Mouse (Mus musculus) MEL (cell line): ENCODE measurements around the gene Urod. TPM values are rescaled to one million over a fixed set of nuclear protein-coding genes. Genes with fewer than 3 reads are reported as not detected.

ENCODE experiments used
- DNase-seq: peaks from one replicate; pipeline ENCODE4 v3.0.0; 2011; ENCODE audit warnings: low read depth, low spot score
- H3K27ac ChIP-seq: 2 replicates; pipeline ENCODE4 v1.5.1; 2012; ENCODE audit warnings: low read depth, mild to moderate bottlenecking, control low read depth, low read length, moderate library complexity; ENCODE audit not compliant: control insufficient read depth
- H3K27me3 ChIP-seq, 2 experiments: fragments of 150-350 bp in 1 of 2; sonication (generic) in 1 of 2; 2 replicates each; pipeline ENCODE4 v1.6.1; 2012; ENCODE audit warnings: low read length in 2 of 2, mild to moderate bottlenecking in 2 of 2, improper control_type of control experiment in 1 of 2, moderate library complexity in 1 of 2; ENCODE audit not compliant: insufficient read depth in 2 of 2, control insufficient read depth in 1 of 2
- H3K36me3 ChIP-seq, 2 experiments: 2 replicates each; pipeline ENCODE4 v1.6.1; 2012 to 2014; ENCODE audit warnings: low read length in 2 of 2, improper control_type of control experiment in 1 of 2, inconsistent platforms in 1 of 2, mild to moderate bottlenecking in 1 of 2; ENCODE audit not compliant: insufficient read depth in 2 of 2, control insufficient read depth in 1 of 2
- H3K4me1 ChIP-seq, 2 experiments: fragments of 150-350 bp in 1 of 2; sonication (generic) in 1 of 2; 2 replicates each; pipeline ENCODE4 v1.6.1; 2012; ENCODE audit warnings: low read length in 2 of 2, improper control_type of control experiment in 1 of 2, mild to moderate bottlenecking in 1 of 2; ENCODE audit not compliant: insufficient read depth in 2 of 2, control insufficient read depth in 1 of 2
- H3K4me3 ChIP-seq, 2 experiments: fragments of 150-350 bp in 1 of 2; sonication (generic) in 1 of 2; 2 replicates each; pipeline ENCODE4 v1.5.1; 2012; ENCODE audit warnings: low read depth in 2 of 2, low read length in 2 of 2, mild to moderate bottlenecking in 2 of 2, moderate library complexity in 2 of 2, control low read depth in 1 of 2, improper control_type of control experiment in 1 of 2; ENCODE audit not compliant: control insufficient read depth in 1 of 2, insufficient read depth in 1 of 2
- H3K79me2 ChIP-seq: 2 replicates; pipeline ENCODE4 v1.6.1; 2012; ENCODE audit warnings: mild to moderate bottlenecking, low read length, moderate library complexity; ENCODE audit not compliant: control insufficient read depth, poor library complexity, insufficient read depth
- H3K9ac ChIP-seq: 2 replicates; pipeline ENCODE4 v1.6.1; 2012; ENCODE audit warnings: low read depth, mild to moderate bottlenecking, control low read depth, low read length, moderate library complexity; ENCODE audit not compliant: control insufficient read depth, poor library complexity, severe bottlenecking
- H3K9me3 ChIP-seq: fragments of 150-350 bp; sonication (generic); replicated peaks from 2 replicates; pipeline ENCODE4 v1.6.1; 2012; ENCODE audit warnings: mild to moderate bottlenecking, low read length, improper control_type of control experiment, moderate library complexity; ENCODE audit not compliant: insufficient read depth
- BHLHE40 ChIP-seq: IDR thresholded peaks from 2 replicates; pipeline ENCODE4 v1.6.1; 2012; ENCODE audit warnings: low read depth, mild to moderate bottlenecking, inconsistent platforms, low read length, improper control_type of control experiment, borderline replicate concordance
- CTCF ChIP-seq, 3 experiments: IDR thresholded peaks in 2 of 3; conservative IDR thresholded peaks in 1 of 3; 2 replicates each; pipeline ENCODE4 v1.5.1; 2011 to 2012; ENCODE audit warnings: low read length in 3 of 3, low read depth in 2 of 3, mild to moderate bottlenecking in 2 of 3, improper control_type of control experiment in 1 of 3, inconsistent platforms in 1 of 3, mixed read lengths in 1 of 3, moderate library complexity in 1 of 3; ENCODE audit not compliant: control insufficient read depth in 1 of 3, insufficient read depth in 1 of 3, poor library complexity in 1 of 3, severe bottlenecking in 1 of 3
- ETS1 ChIP-seq: IDR thresholded peaks from 2 replicates; pipeline ENCODE4 v1.6.1; 2012; ENCODE audit warnings: low read depth, mild to moderate bottlenecking, inconsistent platforms, low read length, improper control_type of control experiment, moderate library complexity
- GATA1 ChIP-seq: IDR thresholded peaks from 2 replicates; pipeline ENCODE4 v1.6.1; 2011; ENCODE audit warnings: low read depth, low read length, improper control_type of control experiment
- HCFC1 ChIP-seq: IDR thresholded peaks from 2 replicates; pipeline ENCODE4 v1.6.1; 2012; ENCODE audit warnings: low read depth, mild to moderate bottlenecking, inconsistent platforms, low read length, improper control_type of control experiment, moderate library complexity
- JUND ChIP-seq: IDR thresholded peaks from 2 replicates; pipeline ENCODE4 v1.6.1; 2011; ENCODE audit warnings: low read depth, mild to moderate bottlenecking, improper control_type of control experiment, low read length
- KAT2A ChIP-seq: conservative IDR thresholded peaks from 2 replicates; pipeline ENCODE4 v1.6.1; 2012; ENCODE audit warnings: low read depth, low read length, improper control_type of control experiment, inconsistent platforms
- MAFK ChIP-seq: IDR thresholded peaks from 2 replicates; pipeline ENCODE4 v1.6.1; 2011; ENCODE audit warnings: low read depth, mild to moderate bottlenecking, low read length, improper control_type of control experiment, borderline replicate concordance
- MAX ChIP-seq: IDR thresholded peaks from 2 replicates; pipeline ENCODE4 v1.6.1; 2011; ENCODE audit warnings: low read length, improper control_type of control experiment
- MAZ ChIP-seq: IDR thresholded peaks from 2 replicates; pipeline ENCODE4 v1.6.1; 2012; ENCODE audit warnings: low read depth, mild to moderate bottlenecking, inconsistent platforms, low read length, improper control_type of control experiment
- MXI1 ChIP-seq: IDR thresholded peaks from 2 replicates; pipeline ENCODE4 v1.6.1; 2011; ENCODE audit warnings: mild to moderate bottlenecking, low read depth, low read length, improper control_type of control experiment
- MYC ChIP-seq: IDR thresholded peaks from 2 replicates; pipeline ENCODE4 v1.6.1; 2011; ENCODE audit warnings: low read depth, mild to moderate bottlenecking, low read length, improper control_type of control experiment, moderate library complexity
- NELFE ChIP-seq: IDR thresholded peaks from 2 replicates; pipeline ENCODE4 v1.6.1; 2011; ENCODE audit warnings: low read depth, low read length, improper control_type of control experiment
- POLR2A ChIP-seq, 2 experiments: IDR thresholded peaks; 2 replicates each; pipeline ENCODE4 v1.6.1; 2011 to 2012; ENCODE audit warnings: low read length in 2 of 2, mild to moderate bottlenecking in 2 of 2, control low read depth in 1 of 2, improper control_type of control experiment in 1 of 2, low read depth in 1 of 2, moderate library complexity in 1 of 2; ENCODE audit not compliant: control insufficient read depth in 1 of 2, insufficient read depth in 1 of 2, poor library complexity in 1 of 2
- POLR2AphosphoS5 ChIP-seq: IDR thresholded peaks from 2 replicates; pipeline ENCODE4 v1.6.1; 2012; ENCODE audit warnings: low read depth, borderline replicate concordance, mild to moderate bottlenecking, inconsistent platforms, low read length, moderate library complexity, mixed read lengths
- RAD21 ChIP-seq: IDR thresholded peaks from 2 replicates; pipeline ENCODE4 v1.6.1; 2011; ENCODE audit warnings: mild to moderate bottlenecking, low read depth, low read length, improper control_type of control experiment
- RCOR1 ChIP-seq: IDR thresholded peaks from 2 replicates; pipeline ENCODE4 v1.6.1; 2012; ENCODE audit warnings: low read depth, mild to moderate bottlenecking, inconsistent platforms, low read length, improper control_type of control experiment
- SIN3A ChIP-seq: IDR thresholded peaks from 2 replicates; pipeline ENCODE4 v1.6.1; 2012; ENCODE audit warnings: low read length, improper control_type of control experiment, inconsistent platforms
- SMC3 ChIP-seq: IDR thresholded peaks from 2 replicates; pipeline ENCODE4 v1.6.1; 2011; ENCODE audit warnings: low read depth, low read length, improper control_type of control experiment
- UBTF ChIP-seq: IDR thresholded peaks from 2 replicates; pipeline ENCODE4 v1.6.1; 2012; ENCODE audit warnings: low read depth, mild to moderate bottlenecking, inconsistent platforms, low read length, improper control_type of control experiment, moderate library complexity, borderline replicate concordance; ENCODE audit not compliant: insufficient read depth
- USF1 ChIP-seq: IDR thresholded peaks from 2 replicates; pipeline ENCODE4 v1.6.1; 2014; ENCODE audit warnings: low read depth, mild to moderate bottlenecking, inconsistent platforms, low read length, improper control_type of control experiment, moderate library complexity
- ZC3H11A ChIP-seq: IDR thresholded peaks from 2 replicates; pipeline ENCODE4 v1.6.1; 2012; ENCODE audit warnings: low read depth, mild to moderate bottlenecking, inconsistent platforms, low read length, improper control_type of control experiment
- ZKSCAN1 ChIP-seq: IDR thresholded peaks from 2 replicates; pipeline ENCODE4 v1.6.1; 2012; ENCODE audit warnings: low read depth, mild to moderate bottlenecking, inconsistent platforms, low read length, improper control_type of control experiment, moderate library complexity
- ZNF384 ChIP-seq: IDR thresholded peaks from 2 replicates; pipeline ENCODE4 v1.6.1; 2012; ENCODE audit warnings: low read depth, mild to moderate bottlenecking, inconsistent platforms, low read length, improper control_type of control experiment
- polyA plus RNA-seq, 2 experiments: library from polyadenylated mRNA; stranded (reverse) in 1 of 2; unstranded in 1 of 2; fragments of >175 nt in 1 of 2; fragments of >200 nt in 1 of 2; gene quantifications; 2 replicates each; pipeline versions ENCODE4 v1.2.1 to v1.2.4; 2012; ENCODE audit warnings: low replicate concordance in 2 of 2, low read depth in 1 of 2; ENCODE audit not compliant: insufficient read length in 2 of 2, insufficient read depth in 1 of 2, missing spikeins in 1 of 2
- total RNA-seq: library from RNA; depleted of rRNA; stranded (reverse); fragments of 300-350 nt; gene quantifications from 2 replicates; pipeline ENCODE4 v1.2.3, GENCODE M21; 2012

The Urod gene
- total and polyA plus RNA-seq, 3 experiments, result 108 to 645 (median 132) TPM

DNA sequence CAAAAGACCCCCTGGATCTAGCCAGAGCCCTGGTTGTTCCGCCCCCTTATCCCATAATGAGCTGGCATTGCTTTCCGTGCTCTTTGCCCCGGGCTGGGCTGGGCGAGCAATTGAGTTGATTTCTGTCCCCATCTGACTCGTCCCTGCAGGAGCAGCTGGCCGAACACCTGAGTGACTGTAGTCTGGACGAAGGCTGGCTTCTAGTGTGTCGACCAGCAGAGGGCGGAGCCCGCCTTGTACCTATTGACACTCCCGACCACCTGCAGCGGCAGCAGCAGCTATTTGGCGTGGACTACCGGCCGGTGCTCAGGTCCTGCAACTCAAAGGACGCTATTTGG lies 1.6 kb upstream of the Urod start:
- Histone ChIP-seq H3K4me1 (peaks cover 0 to 5% of the 10 kb centered on the region in 2 experiments; a peak in 2 of 4 replicates), H3K9ac (peak overlapping the region; percentile 72), H3K27ac (no peak overlapping the region), H3K27me3 (no peaks in the 10 kb centered on the region), H3K79me2 (peaks cover 6% of the 10 kb centered on the region; the same call in 1 of the 2 replicates), H3K36me3 (peaks cover 0 to 5% of the 10 kb centered on the region in 2 experiments; a peak in 2 of 4 replicates), H3K9me3 (no peaks in the 10 kb centered on the region), H3K4me3 (peak overlapping the region; percentile 13 to 77)
- DNase-seq, result peak; percentile 34
- TF ChIP-seq CTCF (IDR thresholded peaks at IDR 0.05 in 2 of 3, conservative IDR thresholded peaks at IDR 0.05 in 1 of 3; ENCODE audit: control insufficient read depth in 1 of 3, insufficient read depth in 1 of 3, low read depth in 2 of 3, low read length in 3 of 3, poor library complexity in 1 of 3, severe bottlenecking in 1 of 3), result peak in 2 of 3 experiments; percentile 34 to 44; a peak in 4 of 6 replicates
- no peak for TF ChIP-seq ETS1
- TF ChIP-seq SMC3, result peak; percentile 52
- peak; percentile 12 for TF ChIP-seq RAD21

DNA sequence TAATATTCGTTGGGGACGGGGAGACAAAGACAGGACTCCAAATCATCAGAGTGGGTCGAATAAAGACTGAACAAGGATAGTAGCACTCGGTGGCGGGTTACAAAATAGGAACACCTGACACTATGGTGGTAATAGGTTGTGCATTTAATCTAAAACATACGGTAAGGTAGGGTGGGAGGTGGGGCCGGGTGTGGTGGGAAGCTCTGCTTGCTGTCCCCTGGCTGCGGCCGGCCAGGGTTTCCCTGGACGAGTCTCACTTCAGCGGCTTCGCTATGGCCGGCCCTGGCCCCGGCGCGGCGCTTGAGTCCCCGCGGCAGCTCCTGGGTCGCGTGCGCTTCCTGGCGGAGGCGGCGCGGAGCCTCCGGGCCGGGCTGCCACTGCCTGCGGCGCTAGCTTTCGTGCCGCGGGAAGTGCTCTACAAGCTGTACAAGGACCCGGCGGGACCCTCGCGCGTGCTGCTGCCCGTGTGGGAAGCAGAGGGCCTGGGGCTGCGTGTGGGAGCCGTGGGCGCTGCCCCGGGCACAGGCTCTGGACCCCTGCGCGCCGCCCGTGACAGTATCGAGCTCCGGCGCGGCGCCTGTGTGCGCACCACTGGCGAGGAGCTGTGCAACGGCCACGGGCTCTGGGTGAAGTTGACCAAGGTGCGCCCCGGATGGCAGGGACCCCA lies 1.1 kb upstream of the Urod start, which contains the start of gene Hectd3:
Hectd3 (plus strand) TSS at position 187 of the 667 bp plus-strand sequence.
- peaks cover 0 to 5% of the 10 kb centered on the region in 2 experiments; a peak in 2 of 4 replicates for H3K36me3 ChIP-seq
- peak within 1 kb of the TSS; percentile 70 for H3K27ac ChIP-seq
- peaks cover 0 to 5% of the 10 kb centered on the region in 2 experiments; a peak in 2 of 4 replicates for H3K4me1 ChIP-seq

DNA sequence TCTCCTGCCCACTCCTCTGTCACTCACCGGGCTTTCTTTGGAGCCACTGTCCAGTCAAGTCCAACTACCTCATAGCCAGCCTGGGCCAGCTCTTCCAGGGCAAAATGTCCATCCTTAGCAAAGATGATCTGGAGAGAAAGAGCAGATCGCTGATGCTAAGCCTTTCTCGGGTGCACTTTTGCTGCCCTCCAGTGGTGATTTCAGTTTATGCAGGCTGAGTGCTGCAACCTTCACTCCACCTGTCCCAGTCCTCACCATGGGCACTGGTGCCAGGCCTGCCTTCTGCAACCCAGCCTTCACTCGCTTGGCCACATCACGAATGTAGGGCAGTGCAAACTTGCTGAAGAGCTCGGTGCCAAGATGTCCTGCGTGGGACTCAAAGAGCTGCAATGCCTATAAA lies 2.8 kb downstream of the Urod start:
- peak; percentile 80 for DNase-seq
- no peak overlapping the region for H3K4me3 ChIP-seq
- H3K9me3 ChIP-seq, result no peaks in the 10 kb centered on the region
- no peak overlapping the region for H3K27ac ChIP-seq
- H3K4me1 ChIP-seq, result peaks cover 0 to 9% of the 10 kb centered on the region in 2 experiments; a peak in 2 of 4 replicates
- H3K9ac ChIP-seq, result no peak overlapping the region
- peaks cover 0 to 5% of the 10 kb centered on the region in 2 experiments; a peak in 2 of 4 replicates for H3K36me3 ChIP-seq
- H3K27me3 ChIP-seq, result no peaks in the 10 kb centered on the region
- H3K79me2 ChIP-seq, result peaks cover 6% of the 10 kb centered on the region; the same call in 1 of the 2 replicates
- TF ChIP-seq MYC (0 out of 2 replicates have a peak, but pooled peaks have one; percentile 19), POLR2A (IDR thresholded peaks at IDR 0.05; ENCODE audit: control insufficient read depth in 1 of 2, insufficient read depth in 1 of 2, low read depth in 1 of 2, low read length in 2 of 2, poor library complexity in 1 of 2) (no peak), ZKSCAN1 (no peak), RCOR1 (0 out of 2 replicates have a peak, but pooled peaks have one; percentile 12), BHLHE40 (peak; percentile 34), ZC3H11A (peak; percentile 39; the same call in 1 of the 2 replicates), SMC3 (peak; percentile 71), CTCF (IDR thresholded peaks at IDR 0.05 in 2 of 3, conservative IDR thresholded peaks at IDR 0.05 in 1 of 3; ENCODE audit: control insufficient read depth in 1 of 3, insufficient read depth in 1 of 3, low read depth in 2 of 3, low read length in 3 of 3, poor library complexity in 1 of 3, severe bottlenecking in 1 of 3) (peak; percentile 76 to 95 (median 85)), RAD21 (peak; percentile 74), MAZ (0 out of 2 replicates have a peak, but pooled peaks have one; percentile 26), MAX (no peak), USF1 (no peak)

More for the DNA sequence above, 1.1 kb upstream of the Urod start, which contains the start of gene Hectd3:
- peak; percentile 80 for DNase-seq
- H3K4me3 ChIP-seq, result peak within 1 kb of the TSS; percentile 65 to 85
- no peaks in the 10 kb centered on the region for H3K27me3 ChIP-seq
- TF ChIP-seq MAZ, result 0 out of 2 replicates have a peak, but pooled peaks have one; percentile 49
- peak; percentile 97 for TF ChIP-seq MXI1
- TF ChIP-seq MAFK, result no peak
- no peak for TF ChIP-seq POLR2AphosphoS5
- TF ChIP-seq UBTF, result no peak; the same call in 1 of the 2 replicates
- TF ChIP-seq HCFC1, result peak; percentile 71
- TF ChIP-seq BHLHE40, result 0 out of 2 replicates have a peak, but pooled peaks have one; percentile 14
- peak; percentile 67 for TF ChIP-seq USF1
- no peak for TF ChIP-seq ZKSCAN1
- TF ChIP-seq ETS1, result no peak
- peak; percentile 80 for TF ChIP-seq SIN3A
- peak in 1 of 2 experiments; percentile 32; a peak in 1 of 4 replicates for TF ChIP-seq POLR2A (IDR thresholded peaks at IDR 0.05; ENCODE audit: control insufficient read depth in 1 of 2, insufficient read depth in 1 of 2, low read depth in 1 of 2, low read length in 2 of 2, poor library complexity in 1 of 2)
- TF ChIP-seq MAX, result no peak
- TF ChIP-seq KAT2A, result no peak
- TF ChIP-seq RAD21, result no peak
- no peak for TF ChIP-seq ZNF384
- no peak for TF ChIP-seq MYC
- no peak for TF ChIP-seq GATA1
- no peak for TF ChIP-seq JUND
- 0 out of 2 replicates have a peak, but pooled peaks have one; percentile 33 for TF ChIP-seq NELFE
- TF ChIP-seq, all 39 proteins: peak for 8
- peak within 1 kb of the TSS; percentile 77 for H3K9ac ChIP-seq
- peaks cover 6% of the 10 kb centered on the region; the same call in 1 of the 2 replicates for H3K79me2 ChIP-seq
- no peaks in the 10 kb centered on the region for H3K9me3 ChIP-seq
